Mouse (Mus musculus): ENCODE results near the gene Tcf21.

Tcf21 gene

DNA sequence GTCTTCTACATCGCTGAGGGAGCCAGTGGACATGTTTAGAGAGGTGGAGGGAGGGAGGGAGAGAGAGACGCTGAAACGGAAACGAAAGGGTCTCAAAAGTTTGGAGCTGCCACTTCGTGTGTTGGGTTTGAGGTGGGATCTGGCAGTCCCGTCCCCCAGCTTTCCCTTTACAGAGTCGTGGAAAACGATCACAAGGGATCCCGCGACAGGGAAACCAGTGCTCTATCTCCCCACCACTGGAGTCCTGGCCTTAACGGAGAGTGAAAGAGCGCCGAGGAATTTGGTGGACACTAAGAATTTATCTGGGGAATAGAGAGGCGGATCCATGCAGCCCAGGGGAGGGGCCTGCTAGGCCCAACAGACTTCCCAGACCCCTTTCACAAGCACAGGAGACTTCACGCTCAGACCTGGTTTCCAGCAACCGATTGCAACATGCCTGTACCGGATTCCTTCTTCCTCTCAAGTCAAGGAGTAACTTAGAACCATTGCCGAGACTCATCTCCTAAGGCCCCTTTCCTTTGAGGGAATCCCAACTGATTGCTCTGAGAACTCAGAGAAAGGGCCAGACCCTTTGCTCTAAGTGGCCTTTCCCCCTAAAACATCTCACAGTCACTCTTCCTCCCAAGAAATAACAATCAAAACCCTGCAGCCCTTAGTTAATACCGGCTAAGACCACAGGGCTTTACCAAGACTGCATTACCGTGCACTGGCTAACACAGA, at the start of gene Tcf21:
Gene Tcf21 (minus strand): TSS at position 304 of the 720 bp plus-strand sequence.
- no peak for DNase-seq (ENCODE audit: low spot score in 2 of 2)

- DNase-seq (ENCODE audit: low spot score in 2 of 2), result no peak
These were observed 48.5 kb upstream of the Tcf21 start for GRCm38 (mm10) chr10:22868386-22868918.

DNA sequence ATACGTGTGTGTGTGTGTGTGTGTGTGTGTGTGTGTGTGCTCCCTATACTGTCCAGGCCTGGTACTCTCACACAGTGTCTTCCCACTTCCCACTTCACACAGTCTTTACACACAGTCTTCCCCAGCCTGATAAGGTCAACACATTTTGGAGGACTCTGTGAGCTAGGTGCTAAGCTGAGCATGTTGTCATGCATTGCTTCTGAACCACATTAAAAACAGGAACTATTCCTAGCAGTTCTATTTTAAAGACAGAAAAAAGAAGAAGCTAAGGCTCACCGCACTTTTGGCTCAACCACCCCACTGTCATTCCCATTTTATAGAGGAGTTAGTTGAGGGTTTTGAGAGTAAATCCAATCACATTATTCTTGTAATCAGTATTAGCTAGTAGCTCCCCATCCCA, 47.2 kb upstream of the Tcf21 start:
- no peak for DNase-seq (ENCODE audit: low spot score in 2 of 2)

- DNase-seq (ENCODE audit: low spot score in 2 of 2), result no peak
These were observed 38.1 kb upstream of the Tcf21 start for GRCm38 (mm10) chr10:22858111-22858510.

DNA sequence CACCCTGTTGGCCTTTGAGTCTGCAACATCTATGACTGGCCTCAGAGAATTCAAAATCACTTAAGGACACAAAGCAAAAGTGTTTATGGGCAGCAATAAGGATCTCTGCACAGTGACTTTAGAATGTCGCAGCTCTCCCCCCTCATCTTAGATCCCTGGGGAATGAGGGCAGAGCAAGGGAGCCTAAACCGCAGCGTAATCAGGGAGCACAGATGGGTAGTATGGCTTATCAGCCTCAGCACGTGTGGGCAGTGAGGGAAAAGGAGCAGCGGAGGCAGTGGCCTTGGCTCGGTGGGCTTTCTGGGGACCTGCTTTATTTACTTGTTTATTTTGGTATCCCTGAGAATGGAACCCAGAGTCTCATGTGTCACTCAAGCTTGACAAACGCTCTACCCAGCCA, 34.4 kb upstream of the Tcf21 start:
- DNase-seq (ENCODE audit: low spot score in 2 of 2), result no peak

- DNase-seq (ENCODE audit: low spot score in 2 of 2), result no peak
These were observed 25.4 kb upstream of the Tcf21 start for GRCm38 (mm10) chr10:22845351-22845750.

- no peak for DNase-seq (ENCODE audit: low spot score in 2 of 2)
These were observed 24.8 kb upstream of the Tcf21 start for GRCm38 (mm10) chr10:22844731-22845130.

GRCm38 (mm10) chr10:22843440-22844361, 23.7 kb upstream of the Tcf21 start:
- DNase-seq (ENCODE audit: low spot score in 2 of 2), result no peak

GRCm38 (mm10) chr10:22842781-22843439, 22.9 kb upstream of the Tcf21 start:
- DNase-seq (ENCODE audit: low spot score in 2 of 2), result no peak

GRCm38 (mm10) chr10:22842113-22842512, 22.1 kb upstream of the Tcf21 start:
- no peak for DNase-seq (ENCODE audit: low spot score in 2 of 2)

- DNase-seq (ENCODE audit: low spot score in 2 of 2), result no peak
These were observed 6.3 kb upstream of the Tcf21 start for GRCm38 (mm10) chr10:22826244-22826643.

- no peak for DNase-seq (ENCODE audit: low spot score in 2 of 2)
These were observed 2.9 kb upstream of the Tcf21 start for GRCm38 (mm10) chr10:22822896-22823295.

DNA sequence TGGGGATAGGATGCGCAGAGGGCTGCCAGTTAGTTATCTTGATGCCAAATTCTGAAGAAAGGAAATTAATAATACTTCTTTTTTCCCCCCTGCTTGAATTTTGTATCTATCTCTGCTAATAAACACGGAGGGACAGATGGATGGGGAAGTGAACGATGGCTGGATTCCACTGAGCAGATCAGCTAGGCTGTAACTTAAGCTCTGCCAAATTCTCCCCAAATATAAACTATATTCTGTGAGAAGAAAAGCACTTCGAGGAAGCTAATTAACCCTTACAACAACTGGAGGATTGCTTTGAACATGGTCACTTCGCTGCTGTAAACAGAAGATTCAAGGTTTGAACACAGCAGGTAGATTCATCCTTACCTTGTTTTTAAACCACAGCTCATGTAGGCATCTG, 2.5 kb upstream of the Tcf21 start:
- DNase-seq (ENCODE audit: low spot score in 2 of 2), result no peak

DNA sequence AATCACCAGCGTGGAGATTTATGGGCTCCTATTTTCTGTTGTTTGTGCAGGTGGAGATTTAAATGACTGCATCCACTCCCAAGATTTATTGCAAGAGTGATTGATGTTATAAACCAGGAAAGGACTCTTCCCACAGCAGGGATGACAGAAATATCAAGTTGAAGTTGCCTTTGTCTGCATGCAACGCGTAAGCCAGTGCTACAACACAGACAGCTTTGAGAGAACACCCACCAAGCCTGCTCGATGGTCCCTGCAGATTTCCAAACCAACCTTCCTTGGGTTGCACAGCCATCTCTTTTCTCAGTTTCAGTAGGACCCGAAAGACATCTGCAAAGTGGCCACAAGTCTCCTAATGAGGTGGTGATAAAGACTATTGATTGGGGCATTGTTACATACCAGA, 1.7 kb upstream of the Tcf21 start:
- no peak for DNase-seq (ENCODE audit: low spot score in 2 of 2)

- no peak for DNase-seq (ENCODE audit: low spot score in 2 of 2)
These were observed 1.3 kb upstream of the Tcf21 start for GRCm38 (mm10) chr10:22821267-22821666.

DNA sequence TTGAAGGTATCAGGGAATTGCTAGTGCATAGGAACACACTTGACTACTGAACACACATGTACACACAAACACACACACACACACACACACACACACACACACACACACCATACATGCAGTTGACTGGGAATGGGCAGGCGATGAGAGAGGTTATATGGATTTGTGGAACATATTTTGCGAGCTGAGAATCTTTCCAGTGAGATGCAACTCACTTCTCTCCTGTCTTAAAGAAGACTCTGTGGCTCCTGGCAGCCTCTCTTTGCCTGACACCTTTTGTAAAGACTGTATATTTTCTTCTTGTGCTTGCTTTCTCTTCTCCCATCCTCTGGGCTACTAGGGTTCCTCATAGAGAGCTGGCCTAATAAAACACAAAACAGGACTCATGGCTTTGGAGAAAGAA, 867 bp upstream of the Tcf21 start:
- DNase-seq (ENCODE audit: low spot score in 2 of 2), result no peak

DNA sequence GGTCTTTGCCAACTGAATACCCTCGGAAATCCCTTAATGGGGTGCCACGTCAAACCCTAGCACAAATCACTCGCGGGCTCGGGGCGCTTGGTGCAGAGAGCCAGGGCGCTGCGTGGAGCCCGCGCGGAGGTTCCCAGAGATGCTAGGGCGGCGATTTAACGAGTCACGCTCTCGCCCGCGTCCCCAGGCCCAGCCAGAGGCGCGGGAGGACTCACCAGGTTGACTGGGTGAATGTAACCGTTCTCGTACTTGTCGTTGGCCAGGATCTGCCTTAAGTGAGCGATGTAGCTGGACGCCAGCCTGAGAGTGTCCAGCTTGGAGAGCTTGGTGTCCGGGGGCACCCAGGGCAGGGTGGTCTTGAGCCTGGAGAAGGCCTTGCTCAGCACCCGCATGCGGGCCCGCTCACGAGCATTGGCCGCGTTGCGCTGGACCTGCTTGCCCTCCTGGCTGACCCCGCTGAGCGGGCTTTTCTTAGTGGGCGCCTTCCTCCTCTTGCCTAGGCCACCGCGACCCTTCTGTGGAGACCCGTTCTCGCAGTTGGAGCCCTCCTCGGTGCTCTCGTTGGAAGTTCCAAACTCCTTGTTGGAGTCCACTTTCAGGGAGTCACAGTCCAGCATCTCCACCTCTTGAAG, 619 bp downstream of the Tcf21 start:
- no peak for DNase-seq (ENCODE audit: low spot score in 2 of 2)

DNA sequence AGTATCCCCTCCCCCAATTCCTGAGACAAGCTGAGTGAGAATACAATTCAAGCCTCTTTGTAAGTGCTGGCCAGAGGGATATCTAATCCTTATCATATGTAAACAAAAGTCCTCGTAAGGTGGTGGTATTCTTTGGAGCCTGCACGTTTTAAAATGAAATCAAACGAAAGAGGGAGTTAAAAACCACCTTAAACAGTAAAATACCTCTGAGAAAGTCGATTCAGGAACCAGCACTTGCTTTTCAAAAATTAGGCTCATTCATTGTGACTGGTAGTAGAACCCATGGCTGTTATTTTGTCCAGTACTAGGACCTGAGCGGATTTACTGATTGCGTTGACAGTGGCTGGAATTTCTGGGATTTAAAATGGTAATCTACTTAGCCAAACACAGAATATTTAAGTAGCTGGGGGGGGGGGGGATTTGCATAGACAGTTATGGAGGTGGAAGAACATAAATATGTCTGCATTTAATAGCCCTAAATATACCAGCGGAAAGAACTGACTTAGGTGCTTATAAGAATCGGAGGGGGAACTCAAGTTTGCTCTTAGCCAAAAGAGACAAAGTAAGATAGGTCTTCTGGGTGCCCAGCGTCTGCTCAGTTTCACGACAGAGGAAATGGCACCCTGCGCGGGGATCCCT, 1.3 kb downstream of the Tcf21 start:
- DNase-seq (ENCODE audit: low spot score in 2 of 2), result no peak

- DNase-seq (ENCODE audit: low spot score in 2 of 2), result no peak
These were observed 2.0 kb downstream of the Tcf21 start for GRCm38 (mm10) chr10:22817976-22818375.

DNA sequence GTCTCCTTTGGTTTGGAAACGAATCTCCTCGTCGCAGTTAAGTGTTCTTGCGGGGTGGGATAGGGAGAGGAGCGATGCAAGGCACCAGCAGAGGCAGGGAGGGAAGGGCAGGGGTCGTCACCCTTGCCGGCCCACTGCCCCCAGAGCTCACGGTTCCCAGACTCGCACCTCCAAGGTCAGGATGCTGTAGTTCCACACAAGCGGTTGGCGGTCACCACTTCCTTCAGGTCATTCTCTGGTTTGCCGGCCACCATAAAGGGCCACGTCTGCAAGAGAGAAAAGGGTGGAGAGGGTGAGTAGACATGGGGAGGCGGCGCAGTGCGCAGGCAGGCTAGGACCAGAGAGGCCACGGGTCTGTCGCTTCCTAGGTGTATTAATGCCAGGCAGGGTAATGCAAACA, 2.4 kb downstream of the Tcf21 start:
- DNase-seq (ENCODE audit: low spot score in 2 of 2), result no peak

- no peak for DNase-seq (ENCODE audit: low spot score in 2 of 2)
These were observed 3.7 kb downstream of the Tcf21 start for GRCm38 (mm10) chr10:22816237-22816762.

All from frontal cortex, postnatal 14 days (tissue).